Mouse (Mus musculus) adrenal gland, postnatal 0 days (tissue): ENCODE data around the gene Ttll13. TPM values are rescaled to one million over a fixed set of nuclear protein-coding genes. Genes with fewer than 3 reads are reported as not detected.

Source experiments
- polyA plus RNA-seq: library from polyadenylated mRNA; unstranded; fragments of >200 nt; fragmentation: Nextera tagmentation; extraction: Ambion mirVana; gene quantifications from 2 replicates; pipeline ENCODE4 v1.2.1, GENCODE M21; 2015

Ttll13 gene
- 1.5 and 2.5 TPM in 2 replicates for polyA plus RNA-seq

DNA sequence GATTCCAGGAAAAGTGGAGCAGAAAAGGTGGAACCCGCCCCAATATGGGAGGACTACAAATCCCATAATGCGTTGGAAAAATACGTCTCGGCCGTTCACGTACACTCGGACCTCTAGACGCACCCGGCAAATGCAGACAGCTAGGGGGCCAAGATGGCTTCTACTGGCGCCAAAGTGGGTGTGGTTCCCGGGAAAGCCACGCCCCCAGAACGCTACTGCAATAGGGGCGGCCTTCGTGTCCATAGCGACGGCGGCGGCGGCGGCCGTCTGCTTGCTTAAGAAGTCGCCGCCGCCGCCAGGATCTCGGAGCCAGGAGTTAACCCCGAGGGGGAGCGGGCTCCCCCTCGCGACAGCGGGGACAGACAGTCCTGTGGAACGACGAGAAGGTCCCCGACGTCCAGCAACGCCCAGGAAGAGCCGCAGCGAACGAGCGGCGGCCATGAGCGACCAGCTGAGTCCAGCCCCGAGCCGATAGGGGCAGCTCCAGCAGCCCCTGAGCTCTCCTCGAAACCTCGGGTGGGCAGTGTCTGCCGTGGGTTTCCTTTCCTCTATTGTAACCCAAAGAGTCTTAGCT lies at the start of gene Ttll13:
Gene Ttll13, plus strand, starts transcription at position 229 of the 574 bp plus-strand sequence.

DNA sequence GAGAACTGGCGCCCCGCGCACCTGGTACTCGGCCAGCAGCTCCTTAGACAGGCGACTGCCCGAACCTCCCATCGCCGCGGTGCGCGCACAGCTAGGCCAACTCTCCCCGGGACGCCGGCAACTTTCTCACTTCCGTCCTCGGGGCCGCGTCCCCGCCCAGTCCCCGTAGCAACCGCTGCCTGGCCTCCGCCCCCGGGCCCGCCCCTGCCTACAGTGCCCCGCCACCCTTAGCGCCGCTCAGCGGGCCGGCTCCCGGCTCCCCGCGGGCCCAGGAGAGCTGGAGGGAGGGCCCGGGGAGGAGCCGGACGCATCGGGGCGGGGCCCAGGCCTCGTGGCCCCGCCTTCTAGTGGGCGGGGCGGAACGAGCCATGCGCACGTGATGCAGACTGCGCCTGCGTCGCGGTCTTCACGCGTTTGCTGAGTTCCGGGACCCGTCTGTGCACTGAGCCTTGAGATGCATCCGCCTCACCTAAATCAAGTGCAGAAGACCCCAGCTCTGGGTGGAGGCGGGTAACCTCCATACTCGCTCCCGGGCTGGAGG lies 13.6 kb upstream of the Ttll13 start, which contains the start of the genes Cib1 and Gdpgp1:
Gene Cib1, minus strand, starts transcription at position 325 of the 541 bp plus-strand sequence.
Gene Gdpgp1, plus strand, starts transcription at position 377 of the 541 bp plus-strand sequence.

DNA sequence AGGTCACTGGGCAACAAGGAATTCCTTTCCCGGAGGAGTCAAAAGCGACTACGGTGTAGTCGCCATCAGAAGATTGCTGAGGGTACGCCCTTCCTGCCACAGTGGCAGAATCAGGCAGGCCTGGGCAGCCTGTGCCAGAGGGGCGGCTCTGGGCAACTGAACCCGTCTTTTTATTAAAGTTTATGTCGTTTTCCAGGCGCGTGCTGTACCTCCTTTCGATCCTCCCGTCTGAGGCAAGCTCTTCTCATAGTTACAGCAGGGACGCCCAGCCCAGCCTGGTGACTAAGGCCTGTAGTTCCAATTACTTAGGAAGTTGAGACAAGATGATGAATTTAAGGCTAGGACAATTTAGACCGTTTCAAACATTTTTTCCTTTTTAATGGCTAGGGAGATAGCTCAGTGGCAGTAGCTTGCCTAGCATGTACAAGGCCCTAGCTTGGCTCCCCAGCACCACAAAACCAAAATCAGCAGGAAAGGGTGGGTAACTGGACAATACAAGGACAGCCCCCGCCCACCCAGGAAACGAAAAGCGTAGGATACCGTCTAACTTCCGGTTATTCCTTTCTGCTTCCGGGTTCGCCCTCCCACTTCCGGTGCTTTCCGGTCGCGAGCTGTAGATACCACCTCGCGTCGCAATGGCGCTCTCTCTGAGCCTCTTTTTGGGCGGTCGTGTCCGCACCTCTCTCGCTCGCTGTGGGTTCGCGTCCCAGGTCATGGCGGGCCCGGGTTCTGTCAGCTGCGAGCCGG lies 14.6 kb downstream of the Ttll13 start, which contains the start of gene Ngrn:
Gene Ngrn, plus strand, starts transcription at position 591 of the 747 bp plus-strand sequence.

DNA sequence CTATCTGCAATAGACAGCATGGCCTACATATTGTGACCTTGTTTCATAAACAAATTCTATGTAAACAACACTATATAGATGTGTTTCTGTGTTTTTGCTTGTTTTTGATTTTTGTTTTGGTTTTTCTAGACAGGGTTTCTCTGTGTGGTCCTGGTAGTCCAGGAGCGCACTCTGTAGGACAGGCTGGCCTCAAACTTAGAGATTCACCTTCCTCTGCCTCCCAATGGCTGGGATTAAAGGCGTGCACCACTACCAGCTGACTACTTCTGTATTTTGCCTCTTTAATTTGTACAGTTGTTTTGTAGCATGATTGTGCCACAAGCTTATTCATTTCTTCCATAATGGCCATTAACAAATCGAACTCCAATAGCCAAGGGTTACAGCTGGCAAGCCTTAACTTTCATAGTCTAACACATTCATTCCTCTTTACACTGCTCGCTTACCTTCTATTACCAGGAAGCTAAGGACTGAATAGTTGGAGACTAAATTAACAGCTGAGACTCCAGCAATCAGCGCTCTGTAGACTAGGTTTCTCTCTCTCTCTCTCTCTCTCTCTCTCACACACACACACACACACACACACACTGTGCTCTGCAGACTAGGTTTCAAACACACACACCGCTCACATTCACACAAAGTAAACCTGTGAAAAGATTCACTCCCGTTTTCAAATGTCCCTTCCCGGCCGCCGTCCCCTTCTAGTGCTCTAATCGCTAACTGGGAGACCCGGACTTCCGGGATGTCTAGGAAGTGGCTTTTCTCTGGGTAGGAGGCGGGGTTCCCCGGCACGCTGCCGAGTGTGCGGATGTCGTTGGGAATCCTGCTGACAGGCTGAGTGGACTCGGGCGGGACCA lies 22.9 kb downstream of the Ttll13 start, which contains the start of gene Vps33b:
Gene Vps33b, plus strand, starts transcription at position 753 of the 854 bp plus-strand sequence.

DNA sequence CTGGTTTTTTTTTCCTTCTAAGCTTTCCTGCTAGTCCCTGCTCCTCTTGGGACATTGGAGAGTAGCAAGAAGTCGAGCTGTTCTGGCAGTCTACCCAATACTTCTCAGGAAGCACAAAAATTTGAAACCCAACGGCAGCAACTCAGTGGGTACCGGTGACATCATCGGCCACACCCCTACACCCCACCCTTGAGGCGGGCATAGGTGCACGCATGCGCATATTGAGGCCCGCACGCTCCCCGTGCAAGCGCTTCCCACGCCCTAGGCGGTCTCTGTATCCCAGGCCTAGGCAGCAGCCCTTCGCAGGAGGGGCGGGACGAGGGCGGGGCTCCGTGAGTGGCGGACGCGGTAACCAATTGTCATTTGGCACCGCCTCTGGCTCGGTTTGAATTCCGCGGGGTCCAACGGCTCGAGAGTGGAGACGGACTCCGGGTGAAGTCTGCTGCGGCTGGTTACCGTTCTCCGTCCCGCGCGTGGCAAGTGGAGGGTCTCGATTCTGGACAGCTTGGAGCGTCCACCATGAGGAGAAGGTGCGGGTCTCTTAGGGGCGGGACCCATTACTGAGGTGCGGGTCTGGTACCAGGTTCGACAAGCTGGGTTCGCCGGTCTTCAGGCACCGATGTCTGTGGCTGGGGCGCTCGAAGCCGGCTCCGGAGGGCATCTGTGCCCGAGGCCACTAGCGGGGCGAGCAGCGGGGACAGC lies 48.0 kb downstream of the Ttll13 start, which contains the start of gene Prc1:
Gene Prc1, plus strand, starts transcription at position 389 of the 702 bp plus-strand sequence.

Other genes starting within 250 kb of the Ttll13 start
- 7.4 and 10.3 TPM in 2 replicates for gene Zfp710, start 221.6 kb upstream of the Ttll13 start, polyA plus RNA-seq
- 237 and 280 TPM in 2 replicates for gene Idh2, start 131.0 kb upstream of the Ttll13 start, polyA plus RNA-seq
- gene Sema4b, start 59.5 kb upstream of the Ttll13 start, polyA plus RNA-seq, result 15.1 and 26.1 TPM in 2 replicates
- 69.0 and 96.2 TPM in 2 replicates for gene Cib1, start 13.6 kb upstream of the Ttll13 start, polyA plus RNA-seq
- gene Gdpgp1, start 13.5 kb upstream of the Ttll13 start, polyA plus RNA-seq, result 3.1 and 3.8 TPM in 2 replicates
- gene Ngrn, start 14.8 kb downstream of the Ttll13 start, polyA plus RNA-seq, result 58.0 and 82.2 TPM in 2 replicates
- gene Vps33b, start 23.3 kb downstream of the Ttll13 start, polyA plus RNA-seq, result 7.8 and 11.2 TPM in 2 replicates
- gene Prc1, start 48.1 kb downstream of the Ttll13 start, polyA plus RNA-seq, result 30.0 and 34.1 TPM in 2 replicates
- 3.2 and 6.4 TPM in 2 replicates for gene Rccd1, start 78.1 kb downstream of the Ttll13 start, polyA plus RNA-seq
- gene Unc45a, start 94.6 kb downstream of the Ttll13 start, polyA plus RNA-seq, result 23.6 and 27.4 TPM in 2 replicates
- 17.7 and 19.8 TPM in 2 replicates for gene Hddc3, start 96.7 kb downstream of the Ttll13 start, polyA plus RNA-seq
- gene Man2a2, start 125.0 kb downstream of the Ttll13 start, polyA plus RNA-seq, result 12.8 and 18.1 TPM in 2 replicates
- gene Fes, start 141.6 kb downstream of the Ttll13 start, polyA plus RNA-seq, result 6.0 and 7.7 TPM in 2 replicates
- 15.9 and 30.9 TPM in 2 replicates for gene Furin, start 159.1 kb downstream of the Ttll13 start, polyA plus RNA-seq